Mouse (Mus musculus) frontal cortex, postnatal 25 days (tissue): ENCODE results near the gene Fam234b.

ENCODE experiments used
- DNase-seq, 2 experiments: peaks; one replicate each; pipeline ENCODE4 v3.0.0; 2022; ENCODE audit warnings: low spot score in 2 of 2

Gene Fam234b

DNA sequence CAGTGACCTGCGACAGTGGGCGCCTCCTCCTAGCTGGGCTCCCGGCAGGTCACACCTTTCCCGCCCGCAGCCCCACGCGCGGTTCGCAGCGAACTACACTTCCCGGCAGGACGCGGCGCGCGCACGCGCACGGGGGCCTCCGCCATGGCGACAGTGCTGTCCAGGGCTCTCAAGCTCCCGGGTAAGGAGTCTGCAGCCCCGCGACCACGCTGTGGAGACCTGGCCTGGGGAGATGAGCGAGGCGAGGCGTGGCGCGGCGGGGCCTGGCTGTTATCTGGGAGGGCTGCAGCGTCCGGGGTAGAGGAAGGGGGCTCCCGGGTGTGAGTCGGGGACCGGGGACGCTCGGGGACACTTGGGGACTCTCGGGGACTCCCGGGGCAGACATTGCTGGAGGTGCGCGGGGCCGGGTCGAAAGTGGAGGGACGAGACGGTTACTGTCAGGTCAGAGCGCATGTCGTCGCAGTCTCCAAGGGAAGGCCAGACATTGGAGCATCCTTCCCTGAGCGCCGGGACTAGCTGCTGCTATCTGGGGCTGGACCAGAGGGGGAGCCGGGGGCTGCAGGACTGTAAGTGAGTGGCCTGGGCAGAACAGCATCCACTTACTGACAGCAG lies at the start of gene Fam234b, which contains the start of gene Hebp1:
TSS of gene Fam234b (plus strand) at position 57 of the 612 bp plus-strand sequence.
TSS of gene Hebp1 (minus strand) at position 102 of the 612 bp plus-strand sequence.
- peak; percentile 75 to 78 for DNase-seq

GRCm38 (mm10) chr6:135148506-135148905 lies 49.3 kb upstream of the Fam234b start:
- DNase-seq: no peak

DNA sequence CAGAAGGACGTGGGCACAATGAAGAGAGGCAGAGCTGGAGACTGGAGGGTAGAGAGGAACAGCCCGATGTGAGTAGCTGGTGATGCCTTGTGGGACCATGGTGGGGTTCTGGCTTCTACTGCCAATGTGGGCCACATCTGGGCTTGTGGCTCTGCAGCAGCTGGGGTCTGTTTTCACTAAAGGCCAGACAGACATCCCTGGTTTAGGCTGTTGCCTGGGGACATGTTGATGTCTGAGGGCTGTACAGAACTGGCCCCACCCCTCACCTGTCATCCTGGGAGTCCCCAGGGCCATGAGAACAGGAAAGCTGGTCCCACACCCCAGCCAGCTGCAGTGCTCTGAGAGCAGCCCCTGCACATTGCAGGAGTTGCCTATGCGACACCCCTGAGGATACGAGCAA lies 48.6 kb upstream of the Fam234b start:
- DNase-seq: no peak

DNA sequence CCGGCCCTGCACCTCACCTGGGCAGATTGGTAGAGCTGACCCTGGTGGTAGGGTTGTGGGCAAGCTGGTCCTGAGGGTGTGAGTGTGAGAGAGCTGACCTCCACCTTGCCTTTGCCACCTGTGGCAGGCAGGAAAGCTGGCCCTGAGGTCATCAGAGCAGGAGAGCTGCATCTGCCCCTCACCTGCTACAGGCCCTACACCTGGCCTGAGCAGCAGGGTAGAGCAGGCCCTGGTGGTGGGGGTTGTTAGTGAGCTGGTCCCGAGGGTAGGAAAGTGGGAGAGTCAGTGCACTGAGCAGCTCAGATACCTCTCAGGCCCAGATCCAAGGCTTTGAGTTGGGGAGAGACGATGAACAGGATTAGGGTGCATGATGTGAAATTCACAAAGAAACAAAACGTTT lies 48.1 kb upstream of the Fam234b start:
- DNase-seq: no peak

GRCm38 (mm10) chr6:135150311-135150710 lies 47.5 kb upstream of the Fam234b start:
- no peak for DNase-seq

DNA sequence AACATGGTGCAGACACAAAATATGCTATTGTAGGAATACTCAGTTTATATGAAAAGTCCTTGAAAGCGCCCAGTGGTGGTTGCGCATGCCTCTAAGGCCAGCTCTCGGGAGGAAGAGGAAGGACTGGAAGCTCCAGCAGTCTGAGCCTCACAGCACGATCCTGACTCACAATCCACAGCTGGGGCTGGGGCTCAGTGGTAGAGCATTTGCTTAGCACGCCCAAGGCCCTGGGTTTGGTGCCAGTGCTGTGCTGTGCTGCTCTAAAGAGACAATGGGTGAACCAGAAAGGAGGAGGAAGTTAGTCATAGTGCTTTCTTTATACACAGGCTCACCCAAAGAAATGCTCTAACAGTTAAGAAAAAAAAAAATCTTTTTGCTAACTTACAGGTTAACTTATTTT lies 44.1 kb upstream of the Fam234b start:
- DNase-seq: no peak

GRCm38 (mm10) chr6:135156597-135156996 lies 41.2 kb upstream of the Fam234b start:
- DNase-seq: no peak

- DNase-seq: no peak
Measured at GRCm38 (mm10) chr6:135157496-135157895, 40.3 kb upstream of the Fam234b start.

DNA sequence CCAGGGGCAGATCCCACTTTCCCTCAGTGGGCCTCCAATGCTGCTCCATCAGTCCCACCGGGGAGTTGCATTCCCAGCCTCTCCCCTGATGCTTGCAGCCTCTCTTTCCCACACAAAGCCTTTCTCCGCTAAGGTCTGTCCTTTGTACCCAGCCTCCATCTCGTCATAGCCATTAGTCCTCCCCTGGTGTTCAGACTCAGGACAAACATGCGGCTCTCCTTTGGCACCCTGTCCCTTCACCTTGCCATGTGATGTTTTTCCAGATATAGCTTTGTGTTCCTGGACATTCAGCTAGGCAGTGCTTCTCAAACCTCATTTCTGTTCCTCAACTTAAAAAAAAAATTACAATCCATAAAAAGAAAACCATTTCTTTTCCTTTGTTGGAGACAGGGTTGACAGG lies 39.3 kb upstream of the Fam234b start:
- no peak for DNase-seq

DNA sequence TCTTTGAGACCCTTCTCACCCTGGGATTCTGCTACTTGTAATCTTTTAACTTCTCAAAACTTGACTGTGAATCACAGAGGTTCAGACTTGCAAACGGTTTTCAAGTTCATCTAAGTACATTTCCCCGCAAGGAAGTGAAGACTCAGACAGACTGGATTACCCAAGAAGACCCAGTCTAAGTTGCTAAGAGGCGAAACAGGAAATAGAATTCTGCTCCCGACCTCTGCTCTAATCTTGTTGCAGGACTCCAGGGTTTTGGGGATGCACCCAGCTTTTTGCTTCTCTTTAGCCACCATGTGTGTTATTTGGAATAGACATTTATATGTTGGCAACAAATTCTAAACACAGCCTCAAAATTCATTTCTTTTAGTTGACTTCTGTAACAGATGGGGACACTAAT lies 36.4 kb upstream of the Fam234b start:
- DNase-seq: no peak

- no peak for DNase-seq
Measured at GRCm38 (mm10) chr6:135162311-135162710, 35.5 kb upstream of the Fam234b start.

- DNase-seq: no peak
Measured at GRCm38 (mm10) chr6:135162861-135163260, 34.9 kb upstream of the Fam234b start.

DNA sequence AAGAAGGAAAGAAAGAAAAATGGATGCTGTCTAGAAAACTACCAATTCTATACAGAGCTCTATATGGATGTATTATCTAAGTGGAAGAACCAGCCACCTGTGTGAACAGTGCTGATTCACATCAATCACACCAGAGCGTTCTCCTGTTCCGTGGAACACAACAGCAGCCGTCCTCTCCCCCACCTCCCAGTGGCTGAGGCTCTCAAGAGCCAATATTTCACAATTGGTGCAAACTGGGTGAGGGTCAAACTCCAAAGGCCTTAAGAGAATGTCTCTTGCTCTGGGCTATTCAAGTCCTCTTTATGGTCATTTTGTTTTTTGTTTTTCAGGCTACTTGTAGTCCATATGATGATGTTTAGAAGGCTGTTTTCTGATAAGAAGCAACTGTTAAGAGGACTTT lies 32.6 kb upstream of the Fam234b start:
- no peak for DNase-seq

- no peak for DNase-seq
Measured at GRCm38 (mm10) chr6:135165706-135166105, 32.1 kb upstream of the Fam234b start.

DNA sequence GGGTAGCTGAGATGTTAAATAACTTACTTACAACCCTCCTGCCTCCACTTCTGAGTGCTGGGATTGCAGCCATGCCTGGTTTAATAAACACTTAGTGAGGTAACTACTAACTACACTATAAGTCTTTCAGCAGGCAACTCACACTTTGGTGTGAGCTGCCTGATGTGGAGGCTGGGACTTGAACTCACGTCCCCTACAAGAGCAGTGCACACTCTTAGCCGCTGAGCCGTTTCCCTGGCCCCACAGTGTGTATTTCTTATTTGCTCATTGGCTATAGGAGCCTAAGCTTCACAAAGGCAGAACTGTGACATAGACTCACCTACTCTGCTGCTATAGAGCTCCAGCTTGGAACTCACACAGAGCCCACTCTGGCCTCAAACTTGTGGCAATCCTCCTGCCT lies 31.5 kb upstream of the Fam234b start:
- DNase-seq: no peak

DNA sequence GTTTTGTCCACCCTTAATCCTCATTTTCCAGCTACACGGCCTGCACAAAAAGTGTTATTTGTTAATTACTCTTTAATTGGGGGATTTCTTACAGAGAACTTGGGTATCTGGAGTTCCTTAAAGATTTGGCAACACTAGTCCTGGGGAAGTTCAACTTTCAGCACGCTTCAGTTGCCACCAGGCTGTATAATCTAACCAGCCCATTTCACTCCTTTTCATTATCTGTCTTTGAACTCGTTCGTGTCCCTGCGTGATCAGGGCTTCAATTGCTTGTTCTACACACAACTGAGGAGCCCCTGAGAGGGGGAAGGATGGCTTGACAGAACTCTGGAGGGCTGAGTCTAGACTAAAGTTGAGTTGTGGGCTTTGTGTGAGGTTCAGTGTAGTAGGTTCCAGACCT lies 31.1 kb upstream of the Fam234b start:
- no peak for DNase-seq

DNA sequence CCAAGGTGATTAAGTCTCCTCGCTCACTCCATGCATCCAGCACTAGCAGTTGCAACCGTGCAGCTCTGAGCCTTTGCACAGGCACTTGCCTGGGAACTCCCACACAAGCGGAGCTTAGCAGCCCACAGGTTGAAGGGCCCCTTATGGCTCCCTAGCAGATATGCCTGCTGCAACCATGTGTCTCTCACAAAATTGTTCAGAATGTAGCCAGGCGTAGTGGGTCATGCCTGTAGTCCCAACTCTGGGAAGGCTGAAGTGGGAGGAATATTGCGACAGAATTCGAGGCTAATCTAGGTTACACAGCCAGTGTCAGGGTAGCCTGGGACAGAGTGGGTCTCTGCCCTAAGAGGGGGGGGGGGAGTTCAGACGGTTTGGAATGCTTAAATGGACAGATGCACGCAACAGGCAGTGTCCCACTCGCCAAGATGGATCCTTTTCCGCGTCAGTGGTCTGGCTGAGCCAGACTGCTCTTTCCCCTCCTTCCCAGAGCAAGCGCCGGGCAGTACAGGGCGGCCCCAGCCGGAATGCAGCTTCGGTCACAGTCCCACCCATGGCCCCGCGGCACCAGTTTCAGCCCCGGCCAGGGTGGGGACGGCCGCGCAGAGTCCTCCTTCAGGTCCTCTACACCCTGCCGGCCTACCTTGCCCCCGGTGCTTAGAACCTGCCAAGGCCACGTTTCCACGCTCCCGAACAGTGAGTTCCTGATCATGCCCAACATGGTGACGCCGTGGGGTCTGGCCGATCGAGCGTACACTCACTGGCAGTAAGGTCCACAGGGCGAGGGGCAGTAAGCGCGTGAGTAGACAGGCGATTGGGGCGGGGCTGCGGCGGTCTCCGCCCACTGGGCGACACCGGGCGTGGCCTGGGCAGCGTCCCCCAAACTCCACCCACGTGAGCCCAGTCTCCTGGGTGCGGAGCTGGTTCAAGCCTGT lies 30.1 kb upstream of the Fam234b start:
- DNase-seq: peak; percentile 48 to 68

- DNase-seq: no peak
Measured at GRCm38 (mm10) chr6:135168471-135168870, 29.3 kb upstream of the Fam234b start.

- no peak for DNase-seq
Measured at GRCm38 (mm10) chr6:135169246-135169645, 28.5 kb upstream of the Fam234b start.

GRCm38 (mm10) chr6:135171736-135172135 lies 26.0 kb upstream of the Fam234b start:
- DNase-seq: no peak

DNA sequence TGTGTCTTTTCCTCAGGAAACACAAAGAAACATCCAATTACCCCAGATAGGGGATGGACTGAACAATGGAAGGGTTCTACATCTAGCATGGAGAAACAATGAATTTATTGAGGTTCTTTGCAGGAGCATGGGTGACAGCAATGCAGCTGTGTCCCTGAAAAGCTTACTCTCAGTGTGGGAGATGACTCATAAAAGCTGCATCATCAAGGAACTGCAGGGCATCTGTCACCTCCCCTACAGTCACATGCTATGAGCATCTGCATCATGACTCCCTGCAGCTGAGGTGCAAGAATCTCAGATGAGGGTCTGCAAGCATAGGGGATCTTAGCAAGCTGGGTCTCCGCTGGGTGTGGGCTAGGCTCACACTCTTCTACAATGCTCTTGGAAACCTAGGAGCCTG lies 22.8 kb upstream of the Fam234b start:
- DNase-seq: no peak

- DNase-seq: no peak
Measured at GRCm38 (mm10) chr6:135177271-135177670, 20.5 kb upstream of the Fam234b start.

DNA sequence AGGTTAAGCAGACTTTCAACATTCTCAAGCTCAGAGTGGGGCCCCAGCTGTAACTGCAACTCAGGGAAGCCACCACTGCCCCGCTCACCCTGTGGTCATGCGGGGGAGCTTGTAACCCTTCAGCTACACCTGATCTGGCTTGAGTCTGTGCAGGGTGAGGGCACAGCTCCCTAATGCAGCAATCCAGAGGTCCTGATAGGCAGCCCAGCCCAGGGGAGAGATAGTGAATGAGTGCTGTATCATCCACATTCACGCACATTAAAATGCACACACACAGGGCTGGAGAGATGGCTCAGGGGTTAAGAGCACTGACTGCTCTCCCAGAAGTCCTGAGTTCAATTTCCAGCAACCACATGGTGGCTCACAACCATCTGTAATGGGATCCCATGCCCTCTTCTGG lies 19.2 kb upstream of the Fam234b start:
- no peak for DNase-seq
